Mouse (Mus musculus): ENCODE results near the gene Iqub.

The Iqub gene

GRCm38 (mm10) chr6:24470571-24471132 lies 44.2 kb downstream of the Iqub start:
- DNase-seq (ENCODE audit: low read depth, low spot score), result no peak

- DNase-seq (ENCODE audit: low read depth, low spot score), result no peak
These were observed 44.7 kb downstream of the Iqub start for GRCm38 (mm10) chr6:24470135-24470534.

- DNase-seq (ENCODE audit: low read depth, low spot score), result no peak
These were observed 58.8 kb downstream of the Iqub start for GRCm38 (mm10) chr6:24456097-24456496.

GRCm38 (mm10) chr6:24451026-24451821 lies 63.6 kb downstream of the Iqub start:
- no peak for DNase-seq (ENCODE audit: low read depth, low spot score)

- DNase-seq (ENCODE audit: low read depth, low spot score), result no peak
These were observed 64.6 kb downstream of the Iqub start for GRCm38 (mm10) chr6:24450241-24450640.

- DNase-seq (ENCODE audit: low read depth, low spot score), result no peak
These were observed 98.8 kb downstream of the Iqub start for GRCm38 (mm10) chr6:24416056-24416455.

- DNase-seq (ENCODE audit: low read depth, low spot score), result no peak
These were observed 99.4 kb downstream of the Iqub start for GRCm38 (mm10) chr6:24415500-24415899.

GRCm38 (mm10) chr6:24408573-24409427 lies 106.1 kb downstream of the Iqub start:
- DNase-seq (ENCODE audit: low read depth, low spot score), result no peak

GRCm38 (mm10) chr6:24407743-24408142 lies 107.1 kb downstream of the Iqub start:
- DNase-seq (ENCODE audit: low read depth, low spot score), result no peak

GRCm38 (mm10) chr6:24397237-24397647 lies 117.6 kb downstream of the Iqub start:
- no peak for DNase-seq (ENCODE audit: low read depth, low spot score)
